Mouse (Mus musculus) bone marrow macrophage, adult 2 months (primary cell): Measurements from ENCODE around the gene Pde5a.

ENCODE experiments used
- CTCF ChIP-seq: IDR thresholded peaks from 2 replicates; pipeline ENCODE4 v1.5.1; 2012; ENCODE audit warnings: low read depth, mild to moderate bottlenecking, low read length, moderate library complexity
- POLR2A ChIP-seq: IDR thresholded peaks from 2 replicates; pipeline ENCODE4 v1.6.1; 2012; ENCODE audit warnings: mild to moderate bottlenecking, low read depth, low read length, borderline replicate concordance

DNA sequence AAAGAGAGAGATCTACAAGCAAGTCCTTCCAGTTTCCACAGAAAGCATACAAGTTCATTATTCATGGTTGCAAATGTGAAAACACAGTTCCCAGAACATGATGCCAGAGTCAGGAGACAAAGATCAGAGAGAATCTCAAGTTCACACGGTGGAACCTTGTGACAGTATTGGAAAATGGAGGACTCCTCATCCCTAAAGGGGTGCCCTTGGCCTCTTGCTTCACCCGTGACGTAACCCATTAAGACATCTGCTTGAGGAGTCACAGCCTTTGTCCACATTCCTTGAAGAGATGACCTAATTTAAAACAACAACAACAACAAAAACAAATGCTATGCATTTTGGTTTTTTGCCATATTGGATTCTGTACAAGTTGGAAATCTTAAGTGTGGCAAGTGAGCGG is 136.3 kb downstream of the Pde5a start:
- TF ChIP-seq CTCF (no peak), POLR2A (no peak)
